Mouse (Mus musculus): ENCODE measurements at regions not wholly inside any gene's neighbourhood (a gene's known extent, or its start where the extent isn't known, plus 50 kb on each side); places are given as distances from the start of the nearest gene placed in this dataset.

GRCm38 (mm10) chr1:118741286-118741685 is 113.5 kb downstream of the Tfcp2l1 start:
- DNase-seq (ENCODE audit: extremely low spot score, low spot score): no peak

- DNase-seq (ENCODE audit: extremely low spot score, low spot score): no peak
Observed at GRCm38 (mm10) chr1:118748196-118748595, 120.5 kb downstream of the Tfcp2l1 start.

GRCm38 (mm10) chr1:118752869-118753268 is 125.1 kb downstream of the Tfcp2l1 start:
- no peak for DNase-seq (ENCODE audit: extremely low spot score, low spot score)

GRCm38 (mm10) chr1:118756171-118756865 is 128.6 kb downstream of the Tfcp2l1 start:
- no peak for DNase-seq (ENCODE audit: extremely low spot score, low spot score)

- DNase-seq (ENCODE audit: extremely low spot score, low spot score): no peak
Observed at GRCm38 (mm10) chr1:118757340-118758030, 129.7 kb downstream of the Tfcp2l1 start.

GRCm38 (mm10) chr1:118758031-118758400 is 130.3 kb downstream of the Tfcp2l1 start:
- DNase-seq (ENCODE audit: extremely low spot score, low spot score): no peak

GRCm38 (mm10) chr1:118759141-118759932 is 131.6 kb downstream of the Tfcp2l1 start:
- peak; percentile 81 for DNase-seq (ENCODE audit: extremely low spot score, low spot score)

GRCm38 (mm10) chr1:118765525-118765924 is 137.8 kb downstream of the Tfcp2l1 start:
- no peak for DNase-seq (ENCODE audit: extremely low spot score, low spot score)

GRCm38 (mm10) chr1:118768831-118769230 is 141.1 kb downstream of the Tfcp2l1 start:
- DNase-seq (ENCODE audit: extremely low spot score, low spot score): peak; percentile 39

GRCm38 (mm10) chr1:118772261-118772660 is 144.5 kb downstream of the Tfcp2l1 start:
- peak; percentile 72 for DNase-seq (ENCODE audit: extremely low spot score, low spot score)

- DNase-seq (ENCODE audit: extremely low spot score, low spot score): peak; percentile 59
Observed at GRCm38 (mm10) chr1:118776594-118777441, 149.1 kb downstream of the Tfcp2l1 start.
